24 mouse cellular contexts compared by ENCODE assay signal in genomic region chr14:79142342-79142741, GRCm38 (mm10).
DNase-seq lines count a peak whose midpoint lies in the region; TF ChIP-seq lines count a peak whose summit lies in the region.
"Had no signal": no experiment of that assay in that cellular context is flagged by ENCODE, and none has a peak within 500 bp of the region (broad histone marks: within the 10 kb centered on the region; RNA-seq: fewer than 3 reads in every experiment).

No protein-coding gene starts in this region.

- H3K4me3 ChIP-seq in heart, adult 2 months = no peak overlapping the region
- no peak overlapping the region for H3K4me3 ChIP-seq in limb, embryonic 10.5 days
- H3K4me3 ChIP-seq: heart, embryonic 13.5 days; hindbrain, embryonic 13.5 days; limb, embryonic 15.5 days; megakaryocyte, embryonic 14.5 days; neural tube, embryonic 12.5 days had no signal

- no peak for TF ChIP-seq CTCF in heart, adult 2 months (IDR thresholded peaks at IDR 0.05)

- H3K79me2 ChIP-seq in heart, adult 2 months (replicated peaks; ENCODE audit: control insufficient read depth, insufficient read depth, low read length) = no peaks in the 10 kb centered on the region

- peaks cover 16% of the 10 kb centered on the region for H3K4me1 ChIP-seq in heart, adult 2 months (ENCODE audit: control insufficient read depth, insufficient read depth, low read length)
- H3K4me1 ChIP-seq in limb, embryonic 10.5 days = peaks cover 25% of the 10 kb centered on the region

- 72% methylated on average over 4 of the region's 4 CpGs for WGBS in heart, adult 2 months
- WGBS in limb, embryonic 10.5 days = 81% methylated on average over 4 of the region's 4 CpGs

- no peak for TF ChIP-seq POLR2A in heart, adult 2 months (IDR thresholded peaks at IDR 0.05; ENCODE audit: insufficient read depth, low read depth, low read length)

- DNase-seq in heart, adult 2 months = no peak
- no peak for DNase-seq in heart, postnatal 10 days
- DNase-seq in cerebellum, adult 11 months = peak; percentile 69
- DNase-seq in cerebellum, adult 9-10 months = peak; percentile 88
- peak; percentile 22 for DNase-seq in limb, embryonic 10.5 days (ENCODE audit: low spot score)
- no peak for DNase-seq in frontal cortex, postnatal 25 days (ENCODE audit: low spot score in 2 of 2)
- no peak for DNase-seq in thymus, postnatal 0 days (ENCODE audit: low spot score)
- DNase-seq: adrenal gland, adult 2 months; B cell, adult 2 months; forebrain, postnatal 0 days; kidney, adult 18-20 months; kidney, postnatal 4 days; lung, embryonic 14.5 days; midbrain, embryonic 14.5 days; right cerebral cortex, postnatal 25 days; spleen, adult 18-20 months; thymus, postnatal 25 days had no signal

- H3K9ac ChIP-seq in heart, adult 2 months (ENCODE audit: low read depth, low read length) = no peak overlapping the region
- H3K9ac ChIP-seq: forebrain, postnatal 0 days; heart, embryonic 13.5 days; hindbrain, embryonic 13.5 days; limb, embryonic 15.5 days; liver, embryonic 14.5 days; lung, embryonic 14.5 days; neural tube, embryonic 12.5 days had no signal

- H3K27me3 ChIP-seq in heart, adult 2 months (ENCODE audit: control insufficient read depth, insufficient read depth, low read length) = no peaks in the 10 kb centered on the region
- H3K27me3 ChIP-seq in limb, embryonic 10.5 days (ENCODE audit: low read depth, poor library complexity, severe bottlenecking) = peaks cover 14% of the 10 kb centered on the region; the same call in 1 of the 2 replicates
- H3K27me3 ChIP-seq: CH12.LX; hindbrain, embryonic 13.5 days; megakaryocyte, embryonic 14.5 days had no signal

- intact Hi-C loops in heart, adult 2 months (cut with DNase I) = no loop called here
- intact Hi-C loops in heart, postnatal 10 days (cut with DNase I) = no loop called here

- peak overlapping the region; percentile 84; the same call in 1 of the 2 replicates for H3K27ac ChIP-seq in heart, adult 2 months
- no peak overlapping the region for H3K27ac ChIP-seq in limb, embryonic 10.5 days
- H3K27ac ChIP-seq: heart, embryonic 13.5 days; hindbrain, embryonic 13.5 days; limb, embryonic 15.5 days; liver, embryonic 14.5 days; neural tube, embryonic 12.5 days had no signal

- peaks cover 9% of the 10 kb centered on the region; the same call in 1 of the 2 replicates for H3K36me3 ChIP-seq in heart, adult 2 months (ENCODE audit: control insufficient read depth, insufficient read depth, low read length)
- H3K36me3 ChIP-seq in limb, embryonic 10.5 days = no peaks in the 10 kb centered on the region
- H3K36me3 ChIP-seq: heart, embryonic 13.5 days; hindbrain, embryonic 13.5 days; limb, embryonic 15.5 days; neural tube, embryonic 12.5 days had no signal

- H3K9me3 ChIP-seq in limb, embryonic 10.5 days (replicated peaks) = no peaks in the 10 kb centered on the region
- H3K9me3 ChIP-seq: heart, embryonic 13.5 days; hindbrain, embryonic 13.5 days; limb, embryonic 15.5 days; neural tube, embryonic 12.5 days had no signal

- no peak for TF ChIP-seq EP300 in heart, adult 2 months (IDR thresholded peaks at IDR 0.05; ENCODE audit: insufficient read depth, low read depth, low read length)

Comparison
In these comparisons a context has a peak if more than half of its experiments do, and no peak if none do; other contexts are left out.
1. DNase-seq: peak in cerebellum, adult 11 months (single experiment), cerebellum, adult 9-10 months (single experiment) and limb, embryonic 10.5 days (single experiment); none in heart, adult 2 months (0 of 2), heart, postnatal 10 days (0 of 2), frontal cortex, postnatal 25 days (0 of 2) and thymus, postnatal 0 days (single experiment).